Mouse (Mus musculus) MEL (cell line): ENCODE measurements at regions not wholly inside any gene's neighbourhood (a gene's known extent, or its start where the extent isn't known, plus 50 kb on each side); places are given as distances from the start of the nearest gene placed in this dataset.

Source experiments
- CHD1 ChIP-seq: IDR thresholded peaks from 2 replicates; pipeline ENCODE4 v1.6.1; 2012; ENCODE audit warnings: low read depth, mild to moderate bottlenecking, inconsistent platforms, low read length, improper control_type of control experiment
- CHD2 ChIP-seq: IDR thresholded peaks from 2 replicates; pipeline ENCODE4 v1.6.1; 2011; ENCODE audit warnings: low read length, improper control_type of control experiment
- CTCF ChIP-seq, 3 experiments: IDR thresholded peaks in 2 of 3; conservative IDR thresholded peaks in 1 of 3; 2 replicates each; pipeline ENCODE4 v1.5.1; 2011 to 2012; ENCODE audit warnings: low read length in 3 of 3, low read depth in 2 of 3, mild to moderate bottlenecking in 2 of 3, improper control_type of control experiment in 1 of 3, inconsistent platforms in 1 of 3, mixed read lengths in 1 of 3, moderate library complexity in 1 of 3; ENCODE audit not compliant: control insufficient read depth in 1 of 3, insufficient read depth in 1 of 3, poor library complexity in 1 of 3, severe bottlenecking in 1 of 3
- E2F4 ChIP-seq: IDR thresholded peaks from 2 replicates; pipeline ENCODE4 v1.6.1; 2011; ENCODE audit warnings: low read depth, low read length, improper control_type of control experiment, borderline replicate concordance
- ETS1 ChIP-seq: IDR thresholded peaks from 2 replicates; pipeline ENCODE4 v1.6.1; 2012; ENCODE audit warnings: low read depth, mild to moderate bottlenecking, inconsistent platforms, low read length, improper control_type of control experiment, moderate library complexity
- GATA1 ChIP-seq: IDR thresholded peaks from 2 replicates; pipeline ENCODE4 v1.6.1; 2011; ENCODE audit warnings: low read depth, low read length, improper control_type of control experiment
- KAT2A ChIP-seq: conservative IDR thresholded peaks from 2 replicates; pipeline ENCODE4 v1.6.1; 2012; ENCODE audit warnings: low read depth, low read length, improper control_type of control experiment, inconsistent platforms
- MAFK ChIP-seq: IDR thresholded peaks from 2 replicates; pipeline ENCODE4 v1.6.1; 2011; ENCODE audit warnings: low read depth, mild to moderate bottlenecking, low read length, improper control_type of control experiment, borderline replicate concordance
- MAZ ChIP-seq: IDR thresholded peaks from 2 replicates; pipeline ENCODE4 v1.6.1; 2012; ENCODE audit warnings: low read depth, mild to moderate bottlenecking, inconsistent platforms, low read length, improper control_type of control experiment
- NRF1 ChIP-seq: IDR thresholded peaks from 2 replicates; pipeline ENCODE4 v1.6.1; 2014; ENCODE audit warnings: low read depth, mild to moderate bottlenecking, inconsistent platforms, low read length, improper control_type of control experiment, moderate library complexity; ENCODE audit not compliant: poor library complexity, insufficient read depth, severe bottlenecking
- POLR2A ChIP-seq, 2 experiments: IDR thresholded peaks; 2 replicates each; pipeline ENCODE4 v1.6.1; 2011 to 2012; ENCODE audit warnings: low read length in 2 of 2, mild to moderate bottlenecking in 2 of 2, control low read depth in 1 of 2, improper control_type of control experiment in 1 of 2, low read depth in 1 of 2, moderate library complexity in 1 of 2; ENCODE audit not compliant: control insufficient read depth in 1 of 2, insufficient read depth in 1 of 2, poor library complexity in 1 of 2
- POLR2AphosphoS2 ChIP-seq: IDR thresholded peaks from 2 replicates; pipeline ENCODE4 v1.6.1; 2011; ENCODE audit warnings: low read length, improper control_type of control experiment
- RAD21 ChIP-seq: IDR thresholded peaks from 2 replicates; pipeline ENCODE4 v1.6.1; 2011; ENCODE audit warnings: mild to moderate bottlenecking, low read depth, low read length, improper control_type of control experiment

DNA sequence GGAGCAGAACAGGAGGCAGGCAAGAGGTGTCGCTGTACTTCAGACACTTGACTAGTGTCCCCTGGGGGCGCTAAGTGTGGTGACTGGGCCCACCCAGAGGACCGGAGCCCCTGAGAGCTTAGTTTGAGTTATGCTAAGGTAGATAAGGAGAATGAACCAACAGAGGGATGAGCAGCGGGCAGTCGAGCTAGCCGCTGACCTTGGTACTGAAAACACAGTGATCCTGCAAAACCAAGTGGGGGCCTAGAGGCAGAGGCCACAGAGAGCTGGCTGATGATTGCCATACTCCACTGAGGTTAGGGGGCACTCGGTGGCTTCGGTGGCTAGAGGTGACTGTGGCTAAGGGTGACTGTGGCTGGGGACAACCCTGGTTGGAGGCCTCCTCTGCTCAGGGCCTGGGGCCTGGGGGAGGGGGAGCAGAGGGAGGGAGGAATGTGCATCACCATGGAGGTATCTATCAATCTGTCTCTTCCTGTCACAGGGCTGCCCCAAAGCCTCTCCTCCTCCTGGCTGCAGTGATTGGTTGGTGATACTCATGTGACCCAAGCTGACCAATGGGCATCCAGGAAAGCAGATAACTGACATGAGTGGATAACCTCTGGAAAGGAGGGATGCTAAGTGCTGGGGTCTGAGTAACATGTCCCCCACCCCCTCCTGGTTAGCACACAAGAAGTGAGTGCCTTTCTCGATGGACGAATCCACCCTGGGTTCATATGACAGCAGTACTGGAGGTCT lies 80.3 kb upstream of the Igsf21 start:
- TF ChIP-seq MAFK (no peak), CHD2 (no peak), POLR2A (IDR thresholded peaks at IDR 0.05; ENCODE audit: control insufficient read depth in 1 of 2, insufficient read depth in 1 of 2, low read depth in 1 of 2, low read length in 2 of 2, poor library complexity in 1 of 2) (no peak), E2F4 (no peak), CHD1 (no peak), CTCF (IDR thresholded peaks at IDR 0.05 in 2 of 3, conservative IDR thresholded peaks at IDR 0.05 in 1 of 3; ENCODE audit: control insufficient read depth in 1 of 3, insufficient read depth in 1 of 3, low read depth in 2 of 3, low read length in 3 of 3, poor library complexity in 1 of 3, severe bottlenecking in 1 of 3) (no peak), KAT2A (no peak), GATA1 (no peak), MAZ (no peak), ETS1 (no peak), POLR2AphosphoS2 (no peak), RAD21 (no peak), NRF1 (no peak)
